Mouse (Mus musculus): ENCODE measurements around the gene Btnl6.

- TF ChIP-seq CTCF (IDR thresholded peaks at IDR 0.05; ENCODE audit: extremely low read depth, insufficient read depth, low read length) (no peak), POLR2A (IDR thresholded peaks at IDR 0.05; ENCODE audit: extremely low read depth, insufficient read depth, low read length) (no peak)
Measured at GRCm38 (mm10) chr17:34517795-34518194, 643 bp upstream of the Btnl6 start.

Measured in cortical plate, adult 2 months (tissue).